Mouse (Mus musculus) gastrocnemius, postnatal 36 days (tissue): ENCODE results near the gene Lurap1. TPM values are rescaled to one million over a fixed set of nuclear protein-coding genes. Genes with fewer than 3 reads are reported as not detected.
A peak's percentile ranks its signal among the peaks of the same experiment; 100 is the strongest.

ENCODE experiments used
- DNase-seq, 2 experiments: peaks; one replicate each; pipeline ENCODE4 v3.0.0; 2022
- intact Hi-C: fragments of 180-260 bp; cut with DNase I; formaldehyde crosslinking; loops from one replicate; pipeline ENCODE4 v1.15.1; 2025
- long read RNA-seq, 2 experiments: library from polyadenylated mRNA; stranded (forward); transcript quantifications; one replicate each; pipeline ENCODE4 v2.0.0; 2021
- total RNA-seq, 2 experiments: library from RNA; stranded (reverse); gene quantifications; 2 replicates each; pipeline ENCODE4 v1.2.3; 2021

Gene Lurap1
- 1 to 10 TPM; 6.3 to 7.8 TPM for total RNA-seq
- long read RNA-seq, experiment 1, full-length matches to known transcripts = 2 of 3 reads
- long read RNA-seq, experiment 1, partial matches to known transcripts = 0 of 3 reads
- long read RNA-seq, experiment 1, other reads (novel, unspliced or antisense) = 1 of 3 reads
- long read RNA-seq, experiment 2, full-length matches to known transcripts = 5 of 6 reads
- long read RNA-seq, experiment 2, partial matches to known transcripts = 0 of 6 reads
- long read RNA-seq, experiment 2, other reads (novel, unspliced or antisense) = 1 of 6 reads

- intact Hi-C loops = no loop called here
Measured at GRCm38 (mm10) chr4:116151238-116151637, at the start of gene Lurap1. Gene Lurap1 (minus strand): TSS chr4:116151338.

GRCm38 (mm10) chr4:116198422-116198821 is 47.3 kb upstream of the Lurap1 start:
- no peak for DNase-seq
- intact Hi-C loops = no loop called here

More at GRCm38 (mm10) chr4:116151238-116151637, at the start of gene Lurap1:
- DNase-seq = no peak

- intact Hi-C loops = no loop called here
- DNase-seq = no peak
Measured at GRCm38 (mm10) chr4:116193583-116194383, 42.6 kb upstream of the Lurap1 start.

GRCm38 (mm10) chr4:116192286-116192835 is 41.2 kb upstream of the Lurap1 start:
- intact Hi-C loops = no loop called here
- DNase-seq = no peak

GRCm38 (mm10) chr4:116185083-116185482 is 33.9 kb upstream of the Lurap1 start:
- intact Hi-C loops = no loop called here
- no peak for DNase-seq

- peak in 1 of 2 experiments; percentile 36 for DNase-seq
- intact Hi-C loops = no loop called here
Measured at GRCm38 (mm10) chr4:116182745-116183144, 31.6 kb upstream of the Lurap1 start.

- no peak for DNase-seq
- intact Hi-C loops = no loop called here
Measured at GRCm38 (mm10) chr4:116182079-116182478, 30.9 kb upstream of the Lurap1 start.

- peak; percentile 62 for DNase-seq
- intact Hi-C loops = loop anchor here (5.0 kb wide), 1 partner anchor 40 kb away; no protein-coding TSS in a partner anchor
Measured at GRCm38 (mm10) chr4:116177140-116177539, 26.0 kb upstream of the Lurap1 start.

- peak; percentile 35 to 48 for DNase-seq
- intact Hi-C loops = loop anchor here (5.0 kb wide), 1 partner anchor 41 kb away; no protein-coding TSS in a partner anchor
Measured at GRCm38 (mm10) chr4:116176543-116176988, 25.4 kb upstream of the Lurap1 start.

GRCm38 (mm10) chr4:116175711-116176542 is 24.8 kb upstream of the Lurap1 start:
- intact Hi-C loops = loop anchor here (5.0 kb wide), 1 partner anchor 41 kb away; no protein-coding TSS in a partner anchor
- no peak for DNase-seq

- intact Hi-C loops = loop anchor here (5.0 kb wide), 1 partner anchor 42 kb away; no protein-coding TSS in a partner anchor
- no peak for DNase-seq
Measured at GRCm38 (mm10) chr4:116175136-116175535, 24.0 kb upstream of the Lurap1 start.

GRCm38 (mm10) chr4:116174466-116175116 is 23.5 kb upstream of the Lurap1 start:
- intact Hi-C loops = loop anchor here (5.0 kb wide), 1 partner anchor 43 kb away; no protein-coding TSS in a partner anchor
- DNase-seq = no peak

- no peak for DNase-seq
- intact Hi-C loops = no loop called here
Measured at GRCm38 (mm10) chr4:116173752-116174151, 22.6 kb upstream of the Lurap1 start.

GRCm38 (mm10) chr4:116173072-116173471 is 21.9 kb upstream of the Lurap1 start, which contains the start of the genes 1700042G07Rik and Gm49337:
Gene 1700042G07Rik (plus strand): TSS chr4:116173372.
Gene Gm49337 (plus strand): TSS chr4:116173384.
- no peak for DNase-seq
- intact Hi-C loops = no loop called here

GRCm38 (mm10) chr4:116169353-116169672 is 18.2 kb upstream of the Lurap1 start:
- no peak for DNase-seq
- intact Hi-C loops = loop anchor here (5.0 kb wide), 1 partner anchor 118 kb away; no protein-coding TSS in a partner anchor

- DNase-seq = peak in 1 of 2 experiments; percentile 67
Measured at GRCm38 (mm10) chr4:116168617-116169352, 17.6 kb upstream of the Lurap1 start.

GRCm38 (mm10) chr4:116167404-116167803 is 16.3 kb upstream of the Lurap1 start, which contains the start of gene Tspan1:
Gene Tspan1 (minus strand): TSS chr4:116167601.
- DNase-seq = no peak
- intact Hi-C loops = loop anchor here (5.0 kb wide), 1 partner anchor 120 kb away; no protein-coding TSS in a partner anchor

More at GRCm38 (mm10) chr4:116168617-116169352, 17.6 kb upstream of the Lurap1 start:
- intact Hi-C loops = loop anchor here (5.0 kb wide), 1 partner anchor 119 kb away; no protein-coding TSS in a partner anchor

- intact Hi-C loops = loop anchor here (5.0 kb wide), 1 partner anchor 121 kb away; no protein-coding TSS in a partner anchor
- no peak for DNase-seq
Measured at GRCm38 (mm10) chr4:116165708-116166407, 14.7 kb upstream of the Lurap1 start.
